Mouse (Mus musculus) spleen, adult 10 weeks (tissue): ENCODE results near the gene Galp. TPM values are rescaled to one million over a fixed set of nuclear protein-coding genes. Genes with fewer than 3 reads are reported as not detected.

Experiments
- polyA plus RNA-seq: library from polyadenylated mRNA; stranded (reverse); fragments of 350-450 nt; fragmentation: Illumina TruSeq; extraction: RNeasy Lipid Tissue Mini Kit (QIAGEN cat#74804); gene quantifications from one replicate; pipeline ENCODE4 v1.2.3, GENCODE M21; 2015; ENCODE audit warnings: low replicate concordance; ENCODE audit not compliant: insufficient read depth

The Galp gene
- polyA plus RNA-seq = not detected

DNA sequence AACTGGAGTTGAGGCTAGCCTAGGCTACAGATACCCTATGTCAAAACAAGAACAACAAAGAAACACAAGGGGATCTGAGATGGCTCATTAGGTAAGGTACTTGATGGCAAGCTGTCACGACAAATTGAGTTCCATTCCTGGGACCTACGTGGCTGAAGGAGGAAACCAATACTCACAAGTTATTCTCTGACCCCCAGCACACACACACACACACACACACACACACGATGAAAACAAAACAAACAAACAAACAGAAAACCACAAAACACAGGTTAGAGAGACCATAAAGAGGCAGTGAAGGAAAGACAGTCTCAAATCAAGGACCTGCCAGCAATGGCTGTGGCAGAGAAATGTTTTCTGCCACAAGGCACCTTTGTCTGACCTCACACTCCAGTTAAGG lies at the start of gene Galp:
TSS of gene Galp (plus strand) at position 301 of the 400 bp plus-strand sequence.

GRCm38 (mm10) chr7:6155901-6156411 lies 40.9 kb upstream of the Galp start, which contains the start of gene Zfp787:
Gene Zfp787 (minus strand): TSS chr7:6155997.

DNA sequence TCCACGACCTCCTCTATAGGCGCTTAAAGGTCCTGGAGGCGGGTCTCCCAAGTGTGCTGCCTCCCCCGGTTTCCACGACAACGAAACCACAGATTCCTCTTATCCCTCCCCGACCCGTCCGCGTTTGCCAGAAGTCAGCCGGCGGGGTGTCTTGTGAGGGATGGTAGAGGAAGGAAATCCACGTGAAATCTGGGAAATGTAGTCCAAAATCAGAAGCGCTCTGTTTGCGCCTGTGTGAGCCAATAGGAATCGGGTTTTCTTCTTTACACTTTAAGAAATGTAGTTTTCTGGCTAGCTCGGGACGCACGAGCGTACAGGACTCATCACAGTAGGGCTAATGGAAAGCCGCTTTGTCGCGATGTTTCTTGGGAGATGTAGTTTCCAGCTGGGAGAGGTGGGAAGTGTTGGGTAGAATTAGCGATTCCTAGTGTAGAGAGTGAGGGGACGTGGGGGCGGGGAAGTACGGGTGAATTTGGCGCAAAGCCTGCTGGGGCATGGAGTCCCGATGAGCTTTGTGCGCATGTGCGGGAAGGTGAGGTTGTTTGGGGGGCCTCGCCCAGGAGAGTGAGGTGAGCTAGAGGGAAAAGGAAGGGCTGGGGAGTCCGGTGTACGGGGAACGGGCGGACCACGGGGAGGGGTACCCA lies 24.8 kb upstream of the Galp start, which contains the start of gene Zfp444:
TSS of gene Zfp444 (plus strand) at position 221 of the 644 bp plus-strand sequence.

DNA sequence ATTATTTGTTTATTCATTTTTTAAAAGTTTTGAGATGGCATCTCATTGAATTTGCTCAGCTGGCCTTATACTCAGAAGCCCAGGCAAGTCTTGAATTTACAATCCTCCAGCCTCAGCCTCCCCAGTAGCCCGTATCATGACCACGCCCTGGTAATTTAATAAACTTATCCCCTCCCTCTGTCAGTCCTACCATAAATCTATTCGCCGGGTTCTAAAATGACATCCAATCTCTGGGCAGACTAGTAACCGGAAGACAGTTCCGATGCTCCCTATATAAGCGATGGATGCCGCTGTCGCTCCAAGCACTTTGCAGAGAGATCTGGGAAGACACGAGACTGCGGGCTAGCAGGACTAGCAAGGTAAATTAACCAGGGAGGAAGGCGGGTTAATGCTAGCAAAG lies 25.1 kb downstream of the Galp start, which contains the start of gene Zscan5b:
TSS of gene Zscan5b (plus strand) at position 301 of the 400 bp plus-strand sequence.

GRCm38 (mm10) chr7:6252410-6252809 lies 55.5 kb downstream of the Galp start, which contains the start of gene Epp13:
Gene Epp13 (plus strand): TSS chr7:6252710.

Other genes with a start within 250 kb of the Galp start
- not detected for gene Vmn1r65, start 186.1 kb upstream of the Galp start, polyA plus RNA-seq
- not detected for gene Nlrp4c, start 151.9 kb upstream of the Galp start, polyA plus RNA-seq
- 19.4 TPM for gene Zfp787, start 41.1 kb upstream of the Galp start, polyA plus RNA-seq
- 11.0 TPM for gene Zfp444, start 24.9 kb upstream of the Galp start, polyA plus RNA-seq
- gene Zscan5b, start 25.2 kb downstream of the Galp start, polyA plus RNA-seq = not detected
- gene Epp13, start 55.6 kb downstream of the Galp start, polyA plus RNA-seq = not detected
- gene Zfp667, start 89.5 kb downstream of the Galp start, polyA plus RNA-seq = 6.6 TPM
- gene Zfp583, start 134.2 kb downstream of the Galp start, polyA plus RNA-seq = 4.1 TPM
- gene Gm3854, start 146.7 kb downstream of the Galp start, polyA plus RNA-seq = 0.54 TPM
- gene Zfp78, start 166.2 kb downstream of the Galp start, polyA plus RNA-seq = 6.7 TPM
- gene Zfp28, start 186.2 kb downstream of the Galp start, polyA plus RNA-seq = 10.9 TPM
- not detected for gene Smim17, start 201.6 kb downstream of the Galp start, polyA plus RNA-seq
- gene Gm20715, start 213.2 kb downstream of the Galp start, polyA plus RNA-seq = not detected
- not detected for gene Olfr1344, start 241.6 kb downstream of the Galp start, polyA plus RNA-seq